Mouse (Mus musculus) ES-Bruce4 (cell line): ENCODE data around the gene Calhm2.

Experiments used
- CTCF ChIP-seq: IDR thresholded peaks from one replicate; pipeline ENCODE4 v1.8.1; 2011; ENCODE audit warnings: low read depth, low read length
- EP300 ChIP-seq: IDR thresholded peaks from 2 replicates; pipeline ENCODE4 v1.6.1; 2011; ENCODE audit warnings: low read depth, low read length; ENCODE audit not compliant: insufficient read depth
- POLR2A ChIP-seq: IDR thresholded peaks from one replicate; pipeline ENCODE4 v1.8.1; 2011; ENCODE audit warnings: low read length; ENCODE audit not compliant: insufficient read depth

DNA sequence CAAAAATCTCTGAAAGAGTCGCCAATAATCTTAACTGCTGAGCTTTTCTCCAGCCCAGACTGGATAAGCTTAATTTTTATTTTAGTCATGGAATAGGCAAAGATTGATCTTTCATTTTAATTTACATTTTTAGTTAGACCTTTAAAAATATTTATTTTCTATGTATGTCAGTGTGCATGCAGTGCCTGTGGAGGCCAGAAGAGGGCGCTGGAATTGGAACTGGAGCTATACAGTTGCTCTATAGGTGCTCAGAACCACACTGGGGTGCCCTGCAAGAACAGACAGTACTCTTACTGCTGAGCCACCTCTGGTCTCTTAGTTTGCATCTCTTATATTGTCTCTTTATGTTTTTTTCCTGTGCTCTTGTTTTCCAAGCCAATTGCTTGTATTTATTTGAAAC, 15.3 kb downstream of the Calhm2 start:
- TF ChIP-seq POLR2A (no peak), CTCF (peak; percentile 75), EP300 (no peak)
